Mouse (Mus musculus): ENCODE data around the gene Ccnd3. TPM values are rescaled to one million over a fixed set of nuclear protein-coding genes. Genes with fewer than 3 reads are reported as not detected.

The Ccnd3 gene
- polyA plus RNA-seq, 1 experiment, result 148 TPM

GRCm38 (mm10) chr17:47601389-47601755, 96.5 kb downstream of the Ccnd3 start:
- H3K36me3 ChIP-seq (ENCODE audit: control insufficient read depth, insufficient read depth, low read length), result peaks cover 1% of the 10 kb centered on the region; the same call in 1 of the 2 replicates
- no peaks in the 10 kb centered on the region for H3K27me3 ChIP-seq (replicated peaks; ENCODE audit: control insufficient read depth, insufficient read depth, low read length)
- TF ChIP-seq CTCF (conservative IDR thresholded peaks at IDR 0.05; ENCODE audit: insufficient read depth, insufficient read length, low read depth, low read length) (no peak), POLR2A (IDR thresholded peaks at IDR 0.05; ENCODE audit: low read depth, low read length) (no peak)
- DNase-seq, result no peak
- H3K4me1 ChIP-seq (ENCODE audit: control insufficient read depth, insufficient read depth, low read length), result 0 out of 2 replicates have a peak, but pooled peaks cover 4% of the 10 kb centered on the region
- no peak overlapping the region for H3K4me3 ChIP-seq (ENCODE audit: insufficient read depth, low read depth, low read length)
- H3K27ac ChIP-seq (ENCODE audit: insufficient read depth, low read depth, low read length), result no peak overlapping the region
- WGBS, result 88% methylated on average over 10 of the region's 10 CpGs

GRCm38 (mm10) chr17:47602289-47602688, 97.4 kb downstream of the Ccnd3 start:
- H3K4me3 ChIP-seq (ENCODE audit: insufficient read depth, low read depth, low read length), result no peak overlapping the region
- peaks cover 1% of the 10 kb centered on the region; the same call in 1 of the 2 replicates for H3K36me3 ChIP-seq (ENCODE audit: control insufficient read depth, insufficient read depth, low read length)
- H3K4me1 ChIP-seq (ENCODE audit: control insufficient read depth, insufficient read depth, low read length), result 0 out of 2 replicates have a peak, but pooled peaks cover 4% of the 10 kb centered on the region
- TF ChIP-seq CTCF (conservative IDR thresholded peaks at IDR 0.05; ENCODE audit: insufficient read depth, insufficient read length, low read depth, low read length) (no peak), POLR2A (IDR thresholded peaks at IDR 0.05; ENCODE audit: low read depth, low read length) (no peak)
- DNase-seq, result no peak
- WGBS, result 88% methylated on average over 11 of the region's 11 CpGs
- H3K27me3 ChIP-seq (replicated peaks; ENCODE audit: control insufficient read depth, insufficient read depth, low read length), result no peaks in the 10 kb centered on the region
- H3K27ac ChIP-seq (ENCODE audit: insufficient read depth, low read depth, low read length), result no peak overlapping the region

- DNase-seq, result no peak
- Histone ChIP-seq H3K4me3 (ENCODE audit: insufficient read depth, low read depth, low read length) (no peak overlapping the region), H3K27ac (ENCODE audit: insufficient read depth, low read depth, low read length) (no peak overlapping the region), H3K36me3 (ENCODE audit: control insufficient read depth, insufficient read depth, low read length) (no peaks in the 10 kb centered on the region), H3K4me1 (ENCODE audit: control insufficient read depth, insufficient read depth, low read length) (no peaks in the 10 kb centered on the region), H3K27me3 (replicated peaks; ENCODE audit: control insufficient read depth, insufficient read depth, low read length) (no peaks in the 10 kb centered on the region)
- 0 out of 2 replicates have a peak, but pooled peaks have one; percentile 18 for TF ChIP-seq CTCF (conservative IDR thresholded peaks at IDR 0.05; ENCODE audit: insufficient read depth, insufficient read length, low read depth, low read length)
- TF ChIP-seq POLR2A (IDR thresholded peaks at IDR 0.05; ENCODE audit: low read depth, low read length), result no peak
- WGBS, result 70% methylated on average over 5 of the region's 5 CpGs
These were observed 101.4 kb downstream of the Ccnd3 start for GRCm38 (mm10) chr17:47606220-47606619.

GRCm38 (mm10) chr17:47609182-47609581, 104.3 kb downstream of the Ccnd3 start:
- 87% methylated on average over 4 of the region's 4 CpGs for WGBS
- no peak for DNase-seq
- Histone ChIP-seq H3K4me1 (ENCODE audit: control insufficient read depth, insufficient read depth, low read length) (peaks cover 4% of the 10 kb centered on the region; the same call in 1 of the 2 replicates), H3K27me3 (replicated peaks; ENCODE audit: control insufficient read depth, insufficient read depth, low read length) (no peaks in the 10 kb centered on the region), H3K4me3 (ENCODE audit: insufficient read depth, low read depth, low read length) (no peak overlapping the region), H3K27ac (ENCODE audit: insufficient read depth, low read depth, low read length) (no peak overlapping the region), H3K36me3 (ENCODE audit: control insufficient read depth, insufficient read depth, low read length) (no peaks in the 10 kb centered on the region)
- TF ChIP-seq POLR2A (IDR thresholded peaks at IDR 0.05; ENCODE audit: low read depth, low read length), result no peak
- TF ChIP-seq CTCF (conservative IDR thresholded peaks at IDR 0.05; ENCODE audit: insufficient read depth, insufficient read length, low read depth, low read length), result no peak

GRCm38 (mm10) chr17:47610849-47611660, 106.2 kb downstream of the Ccnd3 start, which contains the start of the genes Bysl, Med20 and Gm20517:
Gene Bysl (minus strand): TSS chr17:47611492.
Gene Med20 (plus strand): TSS chr17:47611582.
Gene Gm20517 (plus strand): TSS chr17:47611589.
- peak within 1 kb of the TSS; percentile 82 for H3K4me3 ChIP-seq (ENCODE audit: insufficient read depth, low read depth, low read length)
- H3K27me3 ChIP-seq (replicated peaks; ENCODE audit: control insufficient read depth, insufficient read depth, low read length), result no peaks in the 10 kb centered on the region
- peaks cover 4% of the 10 kb centered on the region; the same call in 1 of the 2 replicates for H3K4me1 ChIP-seq (ENCODE audit: control insufficient read depth, insufficient read depth, low read length)
- peak; percentile 79 for TF ChIP-seq CTCF (conservative IDR thresholded peaks at IDR 0.05; ENCODE audit: insufficient read depth, insufficient read length, low read depth, low read length)
- peak; percentile 58 for TF ChIP-seq POLR2A (IDR thresholded peaks at IDR 0.05; ENCODE audit: low read depth, low read length)
- WGBS, result under 1% methylated on average over 59 of the region's 59 CpGs
- H3K27ac ChIP-seq (ENCODE audit: insufficient read depth, low read depth, low read length), result peak within 1 kb of the TSS; percentile 93
- peak; percentile 98 for DNase-seq
- no peaks in the 10 kb centered on the region for H3K36me3 ChIP-seq (ENCODE audit: control insufficient read depth, insufficient read depth, low read length)

GRCm38 (mm10) chr17:47611661-47611982, 106.8 kb downstream of the Ccnd3 start:
- WGBS, result under 1% methylated on average over 13 of the region's 13 CpGs
- Histone ChIP-seq H3K27ac (ENCODE audit: insufficient read depth, low read depth, low read length) (peak overlapping the region; percentile 66), H3K4me1 (ENCODE audit: control insufficient read depth, insufficient read depth, low read length) (peaks cover 4% of the 10 kb centered on the region; the same call in 1 of the 2 replicates), H3K4me3 (ENCODE audit: insufficient read depth, low read depth, low read length) (peak overlapping the region; percentile 82), H3K27me3 (replicated peaks; ENCODE audit: control insufficient read depth, insufficient read depth, low read length) (no peaks in the 10 kb centered on the region), H3K36me3 (ENCODE audit: control insufficient read depth, insufficient read depth, low read length) (no peaks in the 10 kb centered on the region)
- TF ChIP-seq POLR2A (IDR thresholded peaks at IDR 0.05; ENCODE audit: low read depth, low read length) (no peak), CTCF (conservative IDR thresholded peaks at IDR 0.05; ENCODE audit: insufficient read depth, insufficient read length, low read depth, low read length) (no peak)
- no peak for DNase-seq

- Histone ChIP-seq H3K36me3 (ENCODE audit: control insufficient read depth, insufficient read depth, low read length) (no peaks in the 10 kb centered on the region; the same call in 1 of the 2 replicates), H3K4me3 (ENCODE audit: insufficient read depth, low read depth, low read length) (no peak overlapping the region), H3K27ac (ENCODE audit: insufficient read depth, low read depth, low read length) (no peak overlapping the region), H3K27me3 (replicated peaks; ENCODE audit: control insufficient read depth, insufficient read depth, low read length) (no peaks in the 10 kb centered on the region), H3K4me1 (ENCODE audit: control insufficient read depth, insufficient read depth, low read length) (peaks cover 4% of the 10 kb centered on the region; the same call in 1 of the 2 replicates)
- DNase-seq, result peak; percentile 46
- WGBS, result 76% methylated on average over 1 of the region's 1 CpGs
- TF ChIP-seq CTCF (conservative IDR thresholded peaks at IDR 0.05; ENCODE audit: insufficient read depth, insufficient read length, low read depth, low read length), result peak; percentile 79
- no peak for TF ChIP-seq POLR2A (IDR thresholded peaks at IDR 0.05; ENCODE audit: low read depth, low read length)
These were observed 109.2 kb downstream of the Ccnd3 start for GRCm38 (mm10) chr17:47614018-47614417.
